Mouse (Mus musculus) T-helper 17 cell (primary cell): ENCODE measurements at regions not wholly inside any gene's neighbourhood (a gene's known extent, or its start where the extent isn't known, plus 50 kb on each side); places are given as distances from the start of the nearest gene placed in this dataset.
"Not testable (repeated sequence)": the region's sequence is repeated elsewhere in the genome, so short reads cannot be mapped to it uniquely, and the experiment has no call there.

Experiments
- in situ Hi-C, 2 experiments: fragments of 300-600 bp; cut with MboI, MseI; formaldehyde crosslinking; loops; 1 replicate in 1 of 2; 2 replicates in 1 of 2; pipeline ENCODE4 v1.15.1; 2025; ENCODE audit warnings: high pct_unique_total_duplicates in 2 of 2

DNA sequence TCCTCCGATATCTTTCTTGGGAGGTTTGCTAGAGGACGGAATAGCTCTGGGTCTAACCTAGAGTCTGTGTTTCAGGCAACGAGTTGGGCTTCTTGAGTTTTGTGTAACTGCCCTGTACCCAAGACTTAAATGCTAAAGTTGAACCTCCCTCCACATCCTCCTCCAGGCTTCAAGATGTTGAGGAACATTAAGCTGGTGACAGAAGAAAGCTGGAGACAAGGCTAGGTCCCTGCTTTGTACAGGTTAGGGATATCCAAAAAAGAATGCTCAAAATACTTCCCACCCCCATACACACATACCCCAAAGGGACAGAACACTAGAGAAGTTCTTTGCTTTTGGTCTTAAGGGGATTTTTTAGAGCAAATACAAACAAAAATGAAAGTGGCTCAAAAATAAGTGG is 303.6 kb downstream of the Ets1 start:
- in situ Hi-C loops, result loop anchor here (5.0 to 25.0 kb wide), 12 partner anchors 42 to 1915 kb away; no protein-coding TSS in a partner anchor

- in situ Hi-C loops, result loop anchor here (5.0 to 25.0 kb wide), 8 partner anchors 47 to 353 kb away; no protein-coding TSS in a partner anchor
Observed at GRCm38 (mm10) chr9:32940111-32940813, 304.2 kb downstream of the Ets1 start.

- in situ Hi-C loops, result loop anchor here (5.0 to 25.0 kb wide), 8 partner anchors 46 to 354 kb away; no protein-coding TSS in a partner anchor
Observed at GRCm38 (mm10) chr9:32940919-32941767, 305.1 kb downstream of the Ets1 start.

DNA sequence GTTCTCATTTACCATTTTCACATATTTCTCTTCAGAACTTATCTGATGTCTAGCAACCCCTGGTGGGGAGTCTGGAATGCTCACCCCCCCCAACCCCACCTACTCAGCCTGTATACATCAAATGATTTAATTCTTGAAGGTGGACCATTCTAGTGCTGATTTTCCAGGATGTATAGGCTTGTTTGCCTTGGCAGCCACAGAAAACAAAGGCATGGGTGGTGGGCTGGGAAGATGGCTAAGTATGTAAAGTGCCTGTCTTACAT is 305.7 kb downstream of the Ets1 start:
- in situ Hi-C loops, result loop anchor here (5.0 to 25.0 kb wide), 8 partner anchors 46 to 354 kb away; no protein-coding TSS in a partner anchor

DNA sequence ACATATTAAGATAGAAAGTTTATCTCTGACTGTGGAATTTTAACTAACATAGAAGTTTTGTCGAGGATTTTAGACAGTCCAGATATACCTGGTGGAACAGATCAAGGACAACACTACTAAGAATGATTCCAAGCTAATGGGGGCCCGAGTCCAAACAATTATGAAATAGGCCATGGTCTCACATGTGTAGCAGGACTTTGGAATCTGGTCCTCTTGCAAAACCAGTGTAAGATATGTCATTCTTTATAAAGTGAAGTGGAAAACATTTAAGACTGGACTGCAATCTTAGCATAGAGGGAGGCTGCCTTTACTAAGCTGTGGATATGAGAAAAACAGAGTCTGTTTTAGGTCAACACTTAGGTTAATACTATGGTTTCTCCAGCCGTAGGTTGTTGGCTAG is 311.2 kb downstream of the Ets1 start:
- in situ Hi-C loops, result loop anchor here (10.0 to 25.0 kb wide), 3 partner anchors 118 to 360 kb away; no protein-coding TSS in a partner anchor

DNA sequence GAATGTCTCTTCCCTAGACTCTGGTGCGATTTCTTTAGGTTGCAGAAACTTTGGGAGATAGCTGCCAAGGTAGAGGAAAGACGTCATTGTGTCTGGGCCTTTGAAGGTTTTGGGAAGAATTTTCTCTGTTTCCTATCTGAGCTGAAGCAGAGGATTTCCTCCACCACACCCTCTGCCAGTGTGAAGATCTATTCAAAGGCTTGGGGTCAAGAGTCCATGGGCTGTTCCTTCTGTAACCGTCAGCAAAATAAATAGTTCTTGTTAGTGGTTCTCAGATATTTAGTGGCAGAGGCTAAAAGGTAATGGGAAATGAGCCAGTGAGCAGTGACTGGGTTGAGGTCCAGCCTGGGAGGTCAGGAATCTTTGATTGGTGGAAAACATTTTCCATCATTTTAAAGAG is 313.0 kb downstream of the Ets1 start:
- in situ Hi-C loops, result loop anchor here (10.0 to 25.0 kb wide), 3 partner anchors 116 to 362 kb away; no protein-coding TSS in a partner anchor

GRCm38 (mm10) chr9:32958716-32959115 is 322.7 kb downstream of the Ets1 start:
- in situ Hi-C loops, result no loop called here

- in situ Hi-C loops, result not testable (repeated sequence)
Observed at GRCm38 (mm10) chr9:32959468-32959867, 323.4 kb downstream of the Ets1 start.

- in situ Hi-C loops, result loop anchor here in 1 of 2 experiments (10.0 kb wide), 1 partner anchor 282 kb away; no protein-coding TSS in a partner anchor
Observed at GRCm38 (mm10) chr9:32962679-32963205, 326.7 kb downstream of the Ets1 start.

GRCm38 (mm10) chr9:32968446-32968845 is 332.4 kb downstream of the Ets1 start:
- in situ Hi-C loops, result loop anchor here in 1 of 2 experiments (10.0 kb wide), 1 partner anchor 276 kb away; no protein-coding TSS in a partner anchor

- in situ Hi-C loops, result loop anchor here in 1 of 2 experiments (10.0 kb wide), 1 partner anchor 273 kb away; no protein-coding TSS in a partner anchor
Observed at GRCm38 (mm10) chr9:32971421-32971820, 335.4 kb downstream of the Ets1 start.

DNA sequence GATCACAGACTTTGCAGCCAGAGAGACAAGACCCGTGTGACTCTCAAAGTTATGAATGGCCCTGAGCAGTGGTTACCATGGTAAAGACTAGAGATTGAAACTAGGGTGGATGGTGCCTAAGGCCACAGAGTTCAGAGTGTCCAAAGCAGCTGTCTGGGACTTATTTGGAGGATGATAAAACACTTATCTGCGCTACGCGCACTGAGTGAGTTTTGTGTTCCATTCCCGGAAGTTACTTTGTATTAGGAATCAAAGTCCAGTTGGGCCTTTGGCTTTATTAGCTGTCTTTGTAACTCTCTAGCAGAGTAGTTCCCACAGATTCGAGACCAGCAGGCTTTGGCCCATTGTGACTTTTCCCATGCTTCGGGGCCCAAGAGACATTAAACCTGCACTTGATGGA is 335.9 kb downstream of the Ets1 start:
- in situ Hi-C loops, result loop anchor here in 1 of 2 experiments (10.0 kb wide), 1 partner anchor 273 kb away; no protein-coding TSS in a partner anchor

DNA sequence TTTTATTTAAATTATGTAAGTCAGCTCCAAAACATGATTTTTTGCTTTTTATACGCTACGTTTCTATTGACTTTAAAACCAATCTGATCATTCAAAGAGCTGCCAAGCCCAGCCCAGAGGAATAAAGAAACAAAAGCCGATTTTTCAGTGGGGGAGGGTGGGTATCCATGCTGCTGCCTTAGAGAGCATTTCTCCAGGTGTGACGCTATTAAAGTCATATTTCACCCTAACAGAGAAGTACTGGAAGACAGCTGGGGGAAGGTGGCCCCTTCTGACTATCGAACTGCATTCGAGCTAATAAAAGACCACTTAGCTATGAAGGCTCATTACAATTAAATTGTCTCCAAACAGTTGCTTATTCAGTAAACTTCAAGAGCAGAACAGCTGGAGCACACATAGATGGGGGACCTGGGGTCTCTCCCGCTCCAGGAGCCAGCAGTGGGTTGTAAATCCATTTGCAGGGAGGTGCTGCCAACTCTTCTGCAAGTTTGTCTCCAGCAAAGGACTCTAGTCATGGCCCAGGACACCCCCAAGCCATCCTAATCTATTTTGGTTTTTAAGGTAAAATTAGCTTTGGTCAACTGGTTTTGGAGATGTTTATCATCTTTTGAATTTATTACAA is 336.5 kb downstream of the Ets1 start:
- in situ Hi-C loops, result loop anchor here in 1 of 2 experiments (10.0 kb wide), 1 partner anchor 272 kb away; no protein-coding TSS in a partner anchor

- in situ Hi-C loops, result loop anchor here in 1 of 2 experiments (10.0 kb wide), 1 partner anchor 267 kb away; no protein-coding TSS in a partner anchor
Observed at GRCm38 (mm10) chr9:32977732-32978131, 341.7 kb downstream of the Ets1 start.

- in situ Hi-C loops, result loop anchor here in 1 of 2 experiments (5.0 kb wide), 1 partner anchor 96 kb away; no protein-coding TSS in a partner anchor
Observed at GRCm38 (mm10) chr9:32980846-32981245, 344.8 kb downstream of the Ets1 start.

DNA sequence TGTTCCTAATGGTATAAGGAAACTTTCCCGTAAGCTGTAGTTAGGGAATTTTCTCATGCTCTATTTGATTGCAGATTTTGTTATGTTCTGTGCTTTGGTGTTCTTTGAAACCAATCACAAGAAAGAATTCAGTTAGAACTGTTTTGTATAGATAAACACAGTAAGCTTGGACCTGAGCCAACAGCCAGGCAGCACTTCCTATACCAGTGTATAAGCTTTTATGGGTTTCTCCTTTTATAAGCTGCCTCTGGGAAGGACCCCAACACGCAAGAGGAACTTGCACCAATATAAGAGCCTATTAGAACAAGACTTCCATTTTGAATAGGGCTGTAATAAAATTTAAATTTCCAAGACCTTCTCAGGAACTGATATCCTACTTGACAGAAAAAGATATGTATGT is 347.2 kb downstream of the Ets1 start:
- in situ Hi-C loops, result loop anchor here in 1 of 2 experiments (5.0 kb wide), 1 partner anchor 94 kb away; no protein-coding TSS in a partner anchor

DNA sequence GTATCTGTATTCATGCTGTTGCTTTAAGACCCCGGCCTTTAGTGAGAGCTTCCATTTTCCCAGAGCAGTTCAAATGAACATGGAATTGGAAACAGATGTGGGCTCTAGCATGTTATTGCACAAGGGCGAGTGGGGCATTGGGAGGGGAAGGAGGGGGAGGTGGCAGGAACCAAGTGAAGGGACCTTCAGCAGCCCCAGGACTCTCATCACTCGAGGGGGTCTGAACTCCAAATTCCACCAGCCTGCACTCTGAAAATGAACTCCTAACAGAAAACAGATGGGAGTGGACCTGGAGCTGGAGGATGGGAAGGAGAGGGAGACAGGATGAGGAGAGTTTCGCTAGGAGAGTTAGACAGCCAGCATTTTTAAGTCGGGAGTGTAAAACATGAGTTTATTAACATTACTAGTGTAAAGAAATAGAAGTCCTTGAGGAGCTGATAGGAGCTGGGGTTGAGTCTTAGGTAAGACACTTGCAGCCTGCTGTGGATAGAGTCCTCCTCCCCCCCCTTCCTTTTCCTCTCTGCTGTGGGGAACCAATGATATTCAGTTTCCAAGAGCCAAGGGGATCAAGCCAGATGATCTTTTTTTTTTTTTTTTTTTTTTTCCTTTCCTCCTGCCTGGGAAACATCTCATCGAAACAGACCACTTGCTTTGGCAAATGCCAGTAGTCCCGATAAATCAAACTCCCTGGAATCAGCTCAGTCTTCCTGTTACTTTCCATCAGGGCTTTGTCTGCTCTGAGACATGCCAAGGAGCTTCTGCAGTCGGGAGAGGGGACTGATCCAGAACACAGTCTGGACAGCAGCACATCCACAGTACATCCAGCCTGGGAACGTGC is 351.0 kb downstream of the Ets1 start:
- in situ Hi-C loops, result loop anchor here in 1 of 2 experiments (5.0 kb wide), 1 partner anchor 45 kb away; no protein-coding TSS in a partner anchor

DNA sequence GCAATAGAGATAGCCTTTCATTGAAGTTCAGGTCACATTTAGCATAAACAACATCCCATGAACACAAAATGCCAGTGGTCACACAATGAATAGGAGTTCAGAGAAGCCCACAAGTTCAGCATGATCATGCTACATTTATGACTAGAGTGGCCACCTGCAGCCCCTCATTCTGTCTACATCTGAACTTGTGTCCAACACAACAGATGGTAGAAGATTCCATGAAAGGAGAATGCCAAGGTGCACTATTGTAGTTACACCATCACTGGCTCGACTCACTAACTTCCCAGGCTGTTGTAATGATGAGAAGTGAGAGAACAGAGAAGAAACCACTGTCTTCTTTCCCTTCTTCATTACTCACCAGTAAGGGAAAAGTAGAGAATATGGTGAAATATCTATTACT is 353.0 kb downstream of the Ets1 start:
- in situ Hi-C loops, result loop anchor here in 1 of 2 experiments (5.0 kb wide), 1 partner anchor 47 kb away; no protein-coding TSS in a partner anchor

DNA sequence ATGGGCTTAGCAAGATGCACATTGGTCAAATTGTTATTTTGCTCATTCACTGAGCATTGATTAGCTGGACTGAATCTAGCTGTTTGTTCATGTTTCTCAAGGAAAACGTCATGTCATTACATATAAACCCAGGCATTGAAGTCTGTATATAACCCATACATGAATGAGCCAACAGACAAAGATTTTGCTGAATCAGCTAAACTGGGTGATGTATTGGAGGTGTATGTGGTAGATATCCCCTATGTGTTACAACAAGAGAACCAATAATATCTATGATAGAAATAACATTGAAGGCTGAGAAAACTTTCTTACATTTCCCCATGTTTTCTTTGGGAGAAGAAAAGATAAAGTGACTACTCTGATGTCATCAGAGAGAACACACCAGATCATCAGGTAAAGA is 362.3 kb downstream of the Ets1 start:
- in situ Hi-C loops, result no loop called here

- in situ Hi-C loops, result no loop called here
Observed at GRCm38 (mm10) chr9:33000691-33001164, 364.7 kb downstream of the Ets1 start.
